Mouse (Mus musculus) c-Kit-positive CD71-positive TER-119-positive erythroid progenitor cells, embryonic 14.5 days (primary cell): ENCODE measurements around the gene Rnf38.

ENCODE experiments used
- DNase-seq: peaks from one replicate; pipeline ENCODE4 v3.0.0-alpha.2; 2013; ENCODE audit warnings: low spot score

The Rnf38 gene

GRCm38 (mm10) chr4:44233713-44234003, at the start of gene Rnf38:
TSS of gene Rnf38 (minus strand) at chr4:44233789.
- DNase-seq = no peak

GRCm38 (mm10) chr4:44281597-44282265, 48.1 kb upstream of the Rnf38 start:
- DNase-seq = no peak

- DNase-seq = no peak
Observed at GRCm38 (mm10) chr4:44271134-44271533, 37.5 kb upstream of the Rnf38 start.

GRCm38 (mm10) chr4:44269376-44269817, 35.8 kb upstream of the Rnf38 start:
- no peak for DNase-seq

GRCm38 (mm10) chr4:44267437-44267836, 33.8 kb upstream of the Rnf38 start:
- DNase-seq = no peak

- no peak for DNase-seq
Observed at GRCm38 (mm10) chr4:44265500-44265899, 31.9 kb upstream of the Rnf38 start.

GRCm38 (mm10) chr4:44260244-44260643, 26.7 kb upstream of the Rnf38 start:
- DNase-seq = peak; percentile 56

GRCm38 (mm10) chr4:44259126-44259525, 25.5 kb upstream of the Rnf38 start:
- no peak for DNase-seq

GRCm38 (mm10) chr4:44254579-44254978, 21.0 kb upstream of the Rnf38 start:
- no peak for DNase-seq

- DNase-seq = no peak
Observed at GRCm38 (mm10) chr4:44253191-44253590, 19.6 kb upstream of the Rnf38 start.

GRCm38 (mm10) chr4:44251966-44252916, 18.7 kb upstream of the Rnf38 start:
- no peak for DNase-seq

GRCm38 (mm10) chr4:44251521-44251920, 17.9 kb upstream of the Rnf38 start:
- DNase-seq = no peak

- DNase-seq = peak; percentile 11
Observed at GRCm38 (mm10) chr4:44249705-44250104, 16.1 kb upstream of the Rnf38 start.

- no peak for DNase-seq
Observed at GRCm38 (mm10) chr4:44247051-44247939, 13.7 kb upstream of the Rnf38 start.

GRCm38 (mm10) chr4:44246285-44246684, 12.7 kb upstream of the Rnf38 start:
- no peak for DNase-seq

- DNase-seq = no peak
Observed at GRCm38 (mm10) chr4:44241638-44242037, 8.0 kb upstream of the Rnf38 start.

GRCm38 (mm10) chr4:44235946-44236345, 2.4 kb upstream of the Rnf38 start:
- peak; percentile 42 for DNase-seq

- peak; percentile 86 for DNase-seq
Observed at GRCm38 (mm10) chr4:44234004-44234866, 646 bp upstream of the Rnf38 start.

- DNase-seq = no peak
Observed at GRCm38 (mm10) chr4:44232771-44233712, 547 bp downstream of the Rnf38 start.

- DNase-seq = no peak
Observed at GRCm38 (mm10) chr4:44225128-44225527, 8.5 kb downstream of the Rnf38 start.
